Mouse (Mus musculus) testis, adult 2 months (tissue): ENCODE measurements at regions not wholly inside any gene's neighbourhood (a gene's known extent, or its start where the extent isn't known, plus 50 kb on each side); places are given as distances from the start of the nearest gene placed in this dataset.

ENCODE experiments used
- H3K27ac ChIP-seq: fragments of 200-500 bp; 2 replicates; pipeline ENCODE4 v1.5.1; 2012; ENCODE audit warnings: low read depth, low read length; ENCODE audit not compliant: control insufficient read depth, insufficient read depth
- H3K27me3 ChIP-seq: fragments of 200-500 bp; 2 replicates; pipeline ENCODE4 v1.6.1; 2012; ENCODE audit warnings: mild to moderate bottlenecking, low read length, moderate library complexity; ENCODE audit not compliant: control insufficient read depth, insufficient read depth
- H3K36me3 ChIP-seq: fragments of 200-500 bp; 2 replicates; pipeline ENCODE4 v1.6.1; 2012; ENCODE audit warnings: mild to moderate bottlenecking, low read length; ENCODE audit not compliant: control insufficient read depth, insufficient read depth
- H3K4me1 ChIP-seq: fragments of 200-500 bp; 2 replicates; pipeline ENCODE4 v1.6.1; 2012; ENCODE audit warnings: low read length; ENCODE audit not compliant: control insufficient read depth, insufficient read depth
- H3K4me3 ChIP-seq: fragments of 200-500 bp; 2 replicates; pipeline ENCODE4 v1.5.1; 2012; ENCODE audit warnings: low read depth, mild to moderate bottlenecking, low read length, moderate library complexity, mixed read lengths; ENCODE audit not compliant: control insufficient read depth
- CTCF ChIP-seq: fragments of 200-500 bp; IDR thresholded peaks from 2 replicates; pipeline ENCODE4 v1.5.1; 2012; ENCODE audit warnings: low read depth, mild to moderate bottlenecking, inconsistent platforms, low read length, moderate library complexity; ENCODE audit not compliant: control insufficient read depth, insufficient read depth, insufficient replicate concordance
- POLR2A ChIP-seq: fragments of 200-500 bp; IDR thresholded peaks from 2 replicates; pipeline ENCODE4 v1.6.1; 2012; ENCODE audit warnings: low read depth, mild to moderate bottlenecking, inconsistent platforms, low read length, moderate library complexity; ENCODE audit not compliant: control insufficient read depth

GRCm38 (mm10) chr7:111969198-111969887 lies 54.0 kb upstream of the Usp47 start:
- peak overlapping the region; percentile 82 for H3K4me3 ChIP-seq
- no peaks in the 10 kb centered on the region for H3K36me3 ChIP-seq
- no peaks in the 10 kb centered on the region for H3K27me3 ChIP-seq
- no peak overlapping the region for H3K27ac ChIP-seq
- TF ChIP-seq CTCF = no peak
- no peak for TF ChIP-seq POLR2A
- no peaks in the 10 kb centered on the region for H3K4me1 ChIP-seq

DNA sequence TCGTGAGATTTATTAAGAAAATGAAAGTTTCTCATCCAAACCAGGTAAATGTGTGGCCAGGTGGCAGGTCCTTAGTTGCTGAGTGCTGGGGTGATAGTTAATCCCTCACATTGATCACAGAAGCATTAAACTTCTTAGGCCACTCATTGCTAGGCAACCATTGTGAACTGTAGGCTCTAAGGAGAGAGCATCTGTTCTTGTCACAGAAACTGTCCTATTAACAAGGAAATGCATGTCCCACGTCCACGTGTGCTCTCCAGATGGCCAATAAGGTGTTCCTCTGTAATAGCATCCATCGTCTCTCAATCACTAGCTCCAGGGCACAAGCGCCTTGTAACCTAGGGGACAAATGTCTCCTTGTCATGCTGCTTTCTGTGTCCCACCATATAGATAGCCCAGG lies 55.0 kb upstream of the Usp47 start:
- no peaks in the 10 kb centered on the region for H3K4me1 ChIP-seq
- H3K4me3 ChIP-seq = peak overlapping the region; percentile 82
- H3K27ac ChIP-seq = no peak overlapping the region
- no peaks in the 10 kb centered on the region for H3K27me3 ChIP-seq
- no peaks in the 10 kb centered on the region for H3K36me3 ChIP-seq
- TF ChIP-seq CTCF (no peak), POLR2A (no peak; the same call in 1 of the 2 replicates)

- TF ChIP-seq POLR2A (no peak), CTCF (no peak)
- no peak overlapping the region for H3K27ac ChIP-seq
- no peaks in the 10 kb centered on the region for H3K4me1 ChIP-seq
- no peaks in the 10 kb centered on the region for H3K27me3 ChIP-seq
- H3K4me3 ChIP-seq = peak overlapping the region; percentile 82
- no peaks in the 10 kb centered on the region for H3K36me3 ChIP-seq
Measured at GRCm38 (mm10) chr7:111966716-111967115, 56.6 kb upstream of the Usp47 start.

DNA sequence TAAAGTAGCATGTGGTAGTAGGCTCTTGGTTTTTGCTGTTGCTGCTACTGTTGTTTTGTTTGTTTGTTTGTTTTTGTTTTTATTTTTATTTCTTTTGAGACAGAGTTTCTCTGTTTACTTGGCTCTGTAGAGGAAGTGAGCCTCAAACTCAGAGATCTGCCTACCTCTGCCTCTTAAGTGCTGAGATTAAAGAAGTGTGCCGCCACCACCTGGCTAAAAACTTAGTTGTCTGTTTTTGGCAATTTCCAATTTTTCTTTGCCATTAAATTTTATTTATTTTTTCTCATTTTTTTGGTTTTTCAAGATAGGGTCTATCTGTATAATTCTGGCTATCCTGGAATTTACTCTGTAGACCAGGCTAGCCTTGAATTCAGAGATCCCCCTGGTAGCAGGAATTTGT lies 59.3 kb upstream of the Usp47 start:
- no peak for TF ChIP-seq POLR2A
- H3K36me3 ChIP-seq = no peaks in the 10 kb centered on the region
- no peaks in the 10 kb centered on the region for H3K4me1 ChIP-seq
- H3K4me3 ChIP-seq = no peak overlapping the region
- H3K27me3 ChIP-seq = no peaks in the 10 kb centered on the region
- no peak overlapping the region for H3K27ac ChIP-seq

DNA sequence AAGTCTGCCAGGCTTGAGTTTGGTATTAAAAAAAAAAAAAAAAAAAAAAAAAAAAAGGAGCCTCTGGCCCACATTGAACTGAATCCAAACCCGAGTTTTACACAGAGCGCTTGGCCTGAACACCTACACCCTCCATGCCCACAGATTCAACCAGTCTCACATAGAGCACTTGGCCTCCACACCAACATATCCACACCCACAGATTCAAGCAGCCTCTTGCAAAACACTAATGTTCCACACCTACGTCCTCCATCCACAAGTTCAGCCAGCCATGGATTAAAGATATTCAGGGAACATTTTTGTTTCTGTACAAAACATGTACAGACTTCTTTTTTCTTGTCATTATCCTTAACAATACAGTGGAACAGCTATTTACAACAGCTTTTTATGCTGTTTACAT lies 63.3 kb upstream of the Usp47 start:
- Histone ChIP-seq H3K27me3 (no peaks in the 10 kb centered on the region), H3K4me1 (no peaks in the 10 kb centered on the region), H3K4me3 (no peak overlapping the region), H3K27ac (no peak overlapping the region), H3K36me3 (no peaks in the 10 kb centered on the region)
- TF ChIP-seq CTCF (no peak), POLR2A (no peak)

DNA sequence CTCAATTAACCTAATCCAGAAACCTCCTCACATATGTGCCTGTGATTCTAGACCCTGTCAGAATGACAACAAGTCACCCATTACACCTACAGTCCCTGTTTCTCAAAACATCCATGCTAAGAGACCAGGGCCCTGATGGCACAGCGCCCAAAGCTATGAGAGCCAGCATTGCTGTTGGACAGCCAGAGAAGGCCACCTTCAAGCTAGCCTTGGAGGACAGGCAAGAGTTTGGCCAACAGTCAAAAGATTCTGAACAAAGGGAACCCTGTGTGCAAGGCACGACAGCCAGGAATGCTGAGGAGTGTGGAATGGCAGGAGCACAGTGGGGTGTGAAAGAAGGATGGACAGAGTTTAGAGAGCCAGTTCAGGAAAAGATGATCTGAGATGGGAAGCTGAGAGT lies 66.6 kb upstream of the Usp47 start:
- no peaks in the 10 kb centered on the region for H3K36me3 ChIP-seq

GRCm38 (mm10) chr7:111939631-111940030 lies 83.7 kb upstream of the Usp47 start:
- no peak for TF ChIP-seq CTCF
- no peak for TF ChIP-seq POLR2A
- Histone ChIP-seq H3K4me3 (no peak overlapping the region), H3K27me3 (no peaks in the 10 kb centered on the region), H3K4me1 (no peaks in the 10 kb centered on the region), H3K27ac (no peak overlapping the region), H3K36me3 (no peaks in the 10 kb centered on the region)

More for the DNA sequence above, 66.6 kb upstream of the Usp47 start:
- Histone ChIP-seq H3K4me3 (no peak overlapping the region), H3K27ac (no peak overlapping the region), H3K27me3 (no peaks in the 10 kb centered on the region), H3K4me1 (no peaks in the 10 kb centered on the region)
- no peak for TF ChIP-seq CTCF
- no peak for TF ChIP-seq POLR2A

GRCm38 (mm10) chr7:111937547-111937946 lies 85.8 kb upstream of the Usp47 start:
- Histone ChIP-seq H3K4me1 (no peaks in the 10 kb centered on the region), H3K27me3 (no peaks in the 10 kb centered on the region), H3K27ac (no peak overlapping the region), H3K4me3 (no peak overlapping the region), H3K36me3 (no peaks in the 10 kb centered on the region)
- TF ChIP-seq CTCF = no peak
- TF ChIP-seq POLR2A = no peak
